Comparison of ENCODE assay signal across 8 mouse cellular contexts in the genomic region with DNA sequence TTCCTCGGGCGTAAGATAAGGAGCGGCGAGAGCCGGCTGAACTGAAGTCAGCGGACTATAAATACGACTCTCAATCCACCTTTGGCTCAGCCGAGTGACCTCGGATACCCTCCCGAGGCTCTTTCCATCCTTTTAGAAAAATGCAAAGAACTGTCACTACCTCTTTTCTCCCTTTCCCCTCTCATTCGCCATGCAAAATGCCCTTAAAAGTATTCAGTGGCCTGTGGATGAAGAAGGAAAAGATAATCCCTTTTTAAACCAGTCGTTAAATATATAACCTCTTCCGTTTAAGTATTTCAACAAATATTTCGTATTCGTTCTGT. TPM values are rescaled to one million over a fixed set of nuclear protein-coding genes. Genes with fewer than 3 reads are reported as not detected.
A peak's percentile ranks its signal among the peaks of the same experiment; 100 is the strongest.
DNase-seq lines count a peak whose midpoint lies in the region; ATAC-seq and TF ChIP-seq lines count a peak whose summit lies in the region.

Gene Bmpr1a, minus strand, starts transcription at position 17 of the 323 bp plus-strand sequence.

- peak within 1 kb of the TSS; percentile 98 for H3K4me3 ChIP-seq in liver, adult 2 months (ENCODE audit: insufficient read depth, low read depth, low read length)
- H3K4me3 ChIP-seq in cortical plate, adult 2 months (ENCODE audit: insufficient read depth, low read length), result peak within 1 kb of the TSS; percentile 81
- peak within 1 kb of the TSS; percentile 78 for H3K4me3 ChIP-seq in heart, embryonic 15.5 days
- H3K4me3 ChIP-seq in limb, embryonic 11.5 days (ENCODE audit: low read depth, low read length), result peak within 1 kb of the TSS; percentile 90
- peak within 1 kb of the TSS; percentile 97 for H3K4me3 ChIP-seq in stomach, postnatal 0 days (ENCODE audit: low read depth, low read length)

- TF ChIP-seq EP300 in stomach, postnatal 0 days (optimal IDR thresholded peaks at IDR 0.05), result no peak

- no peak for DNase-seq in liver, adult 2 months (ENCODE audit: extremely low read depth, low read depth, low spot score)
- DNase-seq in liver, result no peak
- no peak for DNase-seq in limb, embryonic 11.5 days (ENCODE audit: low spot score)
- no peak for DNase-seq in stomach, postnatal 0 days (ENCODE audit: low spot score)
- DNase-seq in thymus, adult 18-20 months, result no peak

- no peaks in the 10 kb centered on the region for H3K9me3 ChIP-seq in heart, embryonic 15.5 days (replicated peaks)
- H3K9me3 ChIP-seq in limb, embryonic 11.5 days (ENCODE audit: control insufficient read depth, low read length), result no peaks in the 10 kb centered on the region
- no peaks in the 10 kb centered on the region for H3K9me3 ChIP-seq in stomach, postnatal 0 days (ENCODE audit: control insufficient read depth, low read length)

- no peak for TF ChIP-seq POLR2A in liver, adult 2 months (IDR thresholded peaks at IDR 0.05; ENCODE audit: extremely low read depth, insufficient read depth, low read length)
- TF ChIP-seq POLR2A in cortical plate, adult 2 months (IDR thresholded peaks at IDR 0.05; ENCODE audit: extremely low read depth, insufficient read depth, low read length), result no peak

- peak within 1 kb of the TSS; percentile 96 for H3K27ac ChIP-seq in liver, adult 2 months (replicated peaks; ENCODE audit: insufficient read depth, low read depth, low read length)
- H3K27ac ChIP-seq in cortical plate, adult 2 months (ENCODE audit: insufficient read depth, low read length), result peak within 1 kb of the TSS; percentile 97
- H3K27ac ChIP-seq in heart, embryonic 15.5 days, result peak within 1 kb of the TSS; percentile 99
- peak within 1 kb of the TSS; percentile 96 for H3K27ac ChIP-seq in limb, embryonic 11.5 days (replicated peaks; ENCODE audit: low read depth, low read length)
- peak within 1 kb of the TSS; percentile 99 for H3K27ac ChIP-seq in stomach, postnatal 0 days (replicated peaks)

- H3K79me2 ChIP-seq in liver, adult 2 months (ENCODE audit: control insufficient read depth, insufficient read depth, low read length), result peaks cover 21% of the 10 kb centered on the region; the same call in 1 of the 2 replicates

- no peaks in the 10 kb centered on the region for H3K27me3 ChIP-seq in liver, adult 2 months (ENCODE audit: control insufficient read depth, insufficient read depth, low read length)
- peaks cover 6% of the 10 kb centered on the region; the same call in 1 of the 2 replicates for H3K27me3 ChIP-seq in heart, embryonic 15.5 days
- H3K27me3 ChIP-seq in limb, embryonic 11.5 days (ENCODE audit: control insufficient read depth, insufficient read depth, low read length), result 0 out of 2 replicates have a peak, but pooled peaks cover 2% of the 10 kb centered on the region
- no peaks in the 10 kb centered on the region for H3K27me3 ChIP-seq in stomach, postnatal 0 days (ENCODE audit: control insufficient read depth, insufficient read depth, low read length)

- H3K4me1 ChIP-seq in liver, adult 2 months (ENCODE audit: control insufficient read depth, insufficient read depth, low read length), result peaks cover 14% of the 10 kb centered on the region
- H3K4me1 ChIP-seq in cortical plate, adult 2 months (ENCODE audit: control insufficient read depth, insufficient read depth, low read length), result peaks cover 5% of the 10 kb centered on the region; the same call in 1 of the 2 replicates
- peaks cover 56% of the 10 kb centered on the region for H3K4me1 ChIP-seq in heart, embryonic 15.5 days (replicated peaks)
- peaks cover 9% of the 10 kb centered on the region for H3K4me1 ChIP-seq in limb, embryonic 11.5 days (ENCODE audit: control insufficient read depth, insufficient read depth, low read length)
- peaks cover 7% of the 10 kb centered on the region; the same call in 1 of the 2 replicates for H3K4me1 ChIP-seq in stomach, postnatal 0 days (replicated peaks; ENCODE audit: control insufficient read depth, insufficient read depth)

- WGBS in liver, adult 2 months, result 14% methylated on average over 15 of the region's 15 CpGs
- WGBS in heart, embryonic 15.5 days, result 10% methylated on average over 15 of the region's 15 CpGs
- whole genome bisulfite sequencing in limb, embryonic 11.5 days, result 7% methylated on average over 15 of the region's 15 CpGs
- 2% methylated on average over 15 of the region's 15 CpGs for WGBS in stomach, postnatal 0 days

- no peak; the same call in 1 of the 2 replicates for ATAC-seq in heart, embryonic 15.5 days (replicated peaks; ENCODE audit: insufficient number of reproducible peaks, insufficient read depth, low FRiP score, low read depth)
- ATAC-seq in limb, embryonic 11.5 days (ENCODE audit: insufficient number of reproducible peaks, low FRiP score, low TSS enrichment, low read depth), result no peak
- ATAC-seq in stomach, postnatal 0 days (ENCODE audit: low FRiP score, low TSS enrichment), result no peak
- no peak for ATAC-seq in CD4-positive, CD25-positive, alpha-beta regulatory T cell, adult 4 months

- H3K4me2 ChIP-seq in heart, embryonic 15.5 days, result peak within 1 kb of the TSS; percentile 71
- H3K4me2 ChIP-seq in limb, embryonic 11.5 days (ENCODE audit: low read depth, severe bottlenecking), result peak within 1 kb of the TSS; percentile 64
- H3K4me2 ChIP-seq in stomach, postnatal 0 days (replicated peaks; ENCODE audit: low read depth), result peak within 1 kb of the TSS; percentile 66

- H3K36me3 ChIP-seq in liver, adult 2 months (ENCODE audit: control insufficient read depth, insufficient read depth, low read length), result no peaks in the 10 kb centered on the region
- H3K36me3 ChIP-seq in heart, embryonic 15.5 days, result no peaks in the 10 kb centered on the region
- H3K36me3 ChIP-seq in limb, embryonic 11.5 days (ENCODE audit: control insufficient read depth, insufficient read depth, low read length), result no peaks in the 10 kb centered on the region
- H3K36me3 ChIP-seq in stomach, postnatal 0 days (ENCODE audit: control insufficient read depth, insufficient read depth, low read length), result no peaks in the 10 kb centered on the region

- H3K9ac ChIP-seq in liver, adult 2 months (ENCODE audit: low read depth, low read length), result peak within 1 kb of the TSS; percentile 100
- H3K9ac ChIP-seq in heart, embryonic 15.5 days, result peak within 1 kb of the TSS; percentile 99
- peak within 1 kb of the TSS; percentile 99 for H3K9ac ChIP-seq in limb, embryonic 11.5 days (ENCODE audit: low read length)
- peak within 1 kb of the TSS; percentile 99 for H3K9ac ChIP-seq in stomach, postnatal 0 days (ENCODE audit: low read length)

- TF ChIP-seq CTCF in liver, adult 2 months (IDR thresholded peaks at IDR 0.05; ENCODE audit: low read depth, low read length), result no peak
- TF ChIP-seq CTCF in cortical plate, adult 2 months (IDR thresholded peaks at IDR 0.05; ENCODE audit: extremely low read depth, insufficient read depth, low read length), result no peak
- no peak for TF ChIP-seq CTCF in stomach, postnatal 0 days (IDR thresholded peaks at IDR 0.05; ENCODE audit: low read depth)

RNA-seq across cellular contexts. Expression of gene Bmpr1a, which starts in this region (rescaled TPM):
- 20.4 and 23.7 TPM in 2 replicates for total RNA-seq in liver, adult 2 months (2014; rRNA removed)
- 4.2 and 4.5 TPM in 2 replicates for polyA plus RNA-seq in liver, adult 2 months (2012; rRNA removed)
- 21.1 and 21.5 TPM in 2 replicates for polyA plus RNA-seq in cortical plate, adult 2 months (2012; rRNA removed)
- 35.5 and 36.2 TPM in 2 replicates for polyA plus RNA-seq in heart, embryonic 15.5 days (2015; fragmentation: Nextera tagmentation; extraction: Ambion mirVana)
- polyA plus RNA-seq in limb, embryonic 11.5 days (2014; fragmentation: Nextera tagmentation; extraction: Ambion mirVana), result 67.2 and 74.5 TPM in 2 replicates
- polyA plus RNA-seq in stomach, postnatal 0 days (2015; fragmentation: Nextera tagmentation; extraction: Ambion mirVana), result 27.0 and 29.0 TPM in 2 replicates
- under 1 TPM; 0.92 to 0.96 TPM for polyA plus RNA-seq in CD4-positive, CD25-positive, alpha-beta regulatory T cell, adult 4 months (2017; shearing (Covaris generic))
